Mouse (Mus musculus) left cerebral cortex, postnatal 10 days (tissue): ENCODE data around the gene 4930578G10Rik. TPM values are rescaled to one million over a fixed set of nuclear protein-coding genes. Genes with fewer than 3 reads are reported as not detected.

Experiments used
- DNase-seq, 2 experiments: peaks; one replicate each; pipeline ENCODE4 v3.0.0; 2021 to 2022; ENCODE audit warnings: low spot score in 2 of 2, mixed read lengths in 1 of 2; ENCODE audit errors: extremely low spot score in 1 of 2
- intact Hi-C: fragments of 180-260 bp; cut with DNase I; formaldehyde crosslinking; loops from one replicate; pipeline ENCODE4 v1.15.1; 2025
- total RNA-seq, 2 experiments: library from RNA; stranded (reverse); gene quantifications; 2 replicates each; pipeline ENCODE4 v1.2.3; 2021

Gene 4930578G10Rik
- total RNA-seq, 2 experiments from 2014 or later, result 1.3 to 2.6 TPM

DNA sequence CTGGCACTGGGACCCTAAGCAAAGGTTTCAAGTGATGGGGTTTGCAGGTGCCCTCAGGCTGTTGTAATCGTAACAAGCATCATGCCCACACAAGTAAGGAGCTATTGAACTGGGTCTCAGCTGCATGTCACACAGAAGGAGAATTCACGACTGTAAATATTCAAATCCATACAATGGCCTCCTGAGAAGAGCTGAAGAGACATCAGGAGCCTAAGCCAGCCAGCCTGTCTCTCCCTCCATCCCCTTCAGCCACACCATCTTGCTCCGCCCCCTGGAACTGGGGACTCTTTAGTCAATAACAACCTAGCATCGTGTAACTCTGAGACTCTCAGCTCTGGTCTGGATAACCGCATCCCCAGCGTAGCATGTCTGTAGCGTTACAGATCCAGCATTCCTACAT lies 155.8 kb downstream of the 4930578G10Rik start:
- intact Hi-C loops, result no loop called here
- DNase-seq, result no peak

GRCm38 (mm10) chr4:42895118-42895517 lies 159.8 kb downstream of the 4930578G10Rik start:
- no peak for DNase-seq
- intact Hi-C loops, result no loop called here

Other genes starting within 250 kb of the 4930578G10Rik start
- gene Fam205a2, start 207.4 kb upstream of the 4930578G10Rik start, total RNA-seq, result 1 to 10 TPM in 1 of 2 experiments, not detected in 1; 1.4 TPM
- not detected for gene Gm10591, start 123.3 kb upstream of the 4930578G10Rik start, total RNA-seq
- gene Gm2564, start 105.8 kb upstream of the 4930578G10Rik start, total RNA-seq, result 10 to 100 TPM; 10.2 to 11.6 TPM
- 10 to 100 TPM in 1 of 2 experiments, 1 to 10 TPM in 1; 4.2 to 11.3 TPM for gene Ccl27b, start 80.3 kb upstream of the 4930578G10Rik start, total RNA-seq
- not detected for gene Il11ra2, start 73.7 kb upstream of the 4930578G10Rik start, total RNA-seq
- 1 to 10 TPM in 1 of 2 experiments, under 1 TPM in 1; 0.90 to 1.2 TPM for gene Ccl19, start 21.0 kb downstream of the 4930578G10Rik start, total RNA-seq
- not detected for gene Ccl21a, start 38.4 kb downstream of the 4930578G10Rik start, total RNA-seq
- gene Fam205a1, start 118.3 kb downstream of the 4930578G10Rik start, total RNA-seq, result under 1 TPM in 1 of 2 experiments, not detected in 1; 0.34 TPM
- 1 to 10 TPM; 2.4 to 2.5 TPM for gene Gm12394, start 121.2 kb downstream of the 4930578G10Rik start, total RNA-seq
- gene Fam205c, start 138.7 kb downstream of the 4930578G10Rik start, total RNA-seq, result 1 to 10 TPM; 1.2 to 1.4 TPM
- 100 to 1,000 TPM; 283 to 300 TPM for gene Phf24, start 181.1 kb downstream of the 4930578G10Rik start, total RNA-seq
- 100 to 1,000 TPM; 179 to 193 TPM for gene Dnajb5, start 214.3 kb downstream of the 4930578G10Rik start, total RNA-seq
- not detected for gene 1700022I11Rik, start 234.1 kb downstream of the 4930578G10Rik start, total RNA-seq